Mouse (Mus musculus): ENCODE results near the gene Neurog1. TPM values are rescaled to one million over a fixed set of nuclear protein-coding genes. Genes with fewer than 3 reads are reported as not detected.

The Neurog1 gene
- polyA plus RNA-seq, 2 experiments, result 0.04 TPM; not detected in 1

- Histone ChIP-seq H3K9ac (ENCODE audit: low read depth, low read length, severe bottlenecking) (no peak overlapping the region), H3K9me3 (ENCODE audit: control insufficient read depth, low read length) (no peaks in the 10 kb centered on the region), H3K27ac (replicated peaks; ENCODE audit: low read depth, low read length) (no peak overlapping the region), H3K4me2 (replicated peaks; ENCODE audit: low read depth, low read length, severe bottlenecking) (no peak overlapping the region), H3K36me3 (ENCODE audit: control insufficient read depth, insufficient read depth, low read length) (no peaks in the 10 kb centered on the region), H3K4me3 (replicated peaks; ENCODE audit: low read length) (no peak overlapping the region), H3K4me1 (ENCODE audit: control insufficient read depth, insufficient read depth, low read length) (no peaks in the 10 kb centered on the region), H3K27me3 (ENCODE audit: control insufficient read depth, insufficient read depth, low read length) (peaks cover 12% of the 10 kb centered on the region)
- no peak for TF ChIP-seq POLR2A (IDR thresholded peaks at IDR 0.05; ENCODE audit: borderline replicate concordance, extremely low read depth, insufficient read depth, insufficient read length)
- ATAC-seq (ENCODE audit: low FRiP score, low read depth) (no peak), DNase-seq (ENCODE audit: low spot score) (no peak)
- 89% methylated on average over 5 of the region's 5 CpGs for WGBS
Measured at GRCm38 (mm10) chr13:56243104-56243503, 8.9 kb downstream of the Neurog1 start.

DNA sequence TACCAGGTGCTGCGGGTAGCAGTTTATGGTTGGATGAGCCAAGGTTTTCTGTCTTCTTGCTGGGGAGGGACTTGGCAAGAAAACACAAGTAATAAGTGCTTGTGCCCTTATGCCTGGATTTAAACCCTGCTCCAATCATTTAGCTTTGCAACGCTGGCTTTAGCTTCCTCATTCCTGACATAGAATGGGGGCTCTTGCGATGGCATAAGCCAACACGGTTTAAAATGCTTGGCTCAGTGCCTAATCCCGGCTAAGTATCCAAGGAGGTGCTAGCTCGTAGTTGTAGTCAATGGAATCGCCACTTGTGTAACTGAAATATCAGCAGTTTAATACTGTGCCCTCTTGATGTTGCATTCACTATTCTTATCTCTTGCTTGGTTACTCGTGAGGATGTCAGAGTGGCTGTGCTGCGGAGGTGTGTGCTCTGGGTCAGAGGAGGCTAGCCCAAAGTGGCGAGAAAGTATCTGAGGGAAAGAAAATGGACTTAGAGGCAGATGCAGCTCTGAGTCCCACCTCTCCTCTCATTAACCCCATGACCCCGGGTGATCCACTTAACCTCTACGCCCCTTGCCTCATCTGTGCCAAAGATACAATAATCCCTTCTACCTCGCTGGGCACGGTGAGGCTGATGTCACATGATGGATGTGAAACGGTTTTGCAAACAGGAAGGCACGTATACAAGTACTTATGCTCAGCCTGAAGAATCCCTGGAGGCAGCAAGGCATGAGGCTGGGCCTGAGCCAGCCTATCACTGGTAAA lies 11.8 kb downstream of the Neurog1 start:
- Histone ChIP-seq H3K9me3 (ENCODE audit: control insufficient read depth, low read length) (no peaks in the 10 kb centered on the region), H3K27me3 (ENCODE audit: control insufficient read depth, insufficient read depth, low read length) (0 out of 2 replicates have a peak, but pooled peaks cover 8% of the 10 kb centered on the region), H3K4me1 (ENCODE audit: control insufficient read depth, insufficient read depth, low read length) (no peaks in the 10 kb centered on the region), H3K36me3 (ENCODE audit: control insufficient read depth, insufficient read depth, low read length) (no peaks in the 10 kb centered on the region), H3K9ac (ENCODE audit: low read depth, low read length, severe bottlenecking) (no peak overlapping the region), H3K4me3 (replicated peaks; ENCODE audit: low read length) (no peak overlapping the region), H3K4me2 (replicated peaks; ENCODE audit: low read depth, low read length, severe bottlenecking) (no peak overlapping the region), H3K27ac (replicated peaks; ENCODE audit: low read depth, low read length) (no peak overlapping the region)
- ATAC-seq (ENCODE audit: low FRiP score, low read depth), result no peak
- no peak for TF ChIP-seq POLR2A (IDR thresholded peaks at IDR 0.05; ENCODE audit: borderline replicate concordance, extremely low read depth, insufficient read depth, insufficient read length)
- no peak for DNase-seq (ENCODE audit: low spot score)
- WGBS, result 53% methylated on average over 16 of the region's 16 CpGs

DNA sequence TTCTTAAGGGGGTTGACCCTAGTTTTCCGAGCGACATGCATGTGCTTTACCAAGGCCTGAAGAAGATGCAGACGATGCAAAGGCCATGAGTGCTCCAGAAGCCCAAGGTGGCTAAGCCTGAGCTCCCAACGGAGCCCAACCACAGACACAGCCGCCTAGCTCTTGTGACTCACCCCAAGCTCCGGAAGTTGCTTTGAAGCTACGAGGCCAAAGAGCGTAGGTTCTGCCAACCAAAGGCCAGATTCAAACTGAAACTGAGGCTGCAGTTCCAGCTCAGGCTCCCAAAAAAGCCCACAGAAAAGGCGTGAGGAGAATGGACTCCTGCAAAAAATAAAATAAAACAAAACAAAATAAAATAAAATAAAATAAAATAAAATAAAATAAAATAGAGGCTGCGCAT lies 14.1 kb downstream of the Neurog1 start:
- no peak for DNase-seq (ENCODE audit: low spot score)
- 75% methylated on average over 10 of the region's 10 CpGs for WGBS
- no peak for TF ChIP-seq POLR2A (IDR thresholded peaks at IDR 0.05; ENCODE audit: borderline replicate concordance, extremely low read depth, insufficient read depth, insufficient read length)
- no peaks in the 10 kb centered on the region for H3K36me3 ChIP-seq (ENCODE audit: control insufficient read depth, insufficient read depth, low read length)
- no peak overlapping the region for H3K9ac ChIP-seq (ENCODE audit: low read depth, low read length, severe bottlenecking)
- 0 out of 2 replicates have a peak, but pooled peaks cover 8% of the 10 kb centered on the region for H3K27me3 ChIP-seq (ENCODE audit: control insufficient read depth, insufficient read depth, low read length)
- no peak for ATAC-seq (ENCODE audit: low FRiP score, low read depth)
- no peaks in the 10 kb centered on the region for H3K9me3 ChIP-seq (ENCODE audit: control insufficient read depth, low read length)
- no peak overlapping the region for H3K4me2 ChIP-seq (replicated peaks; ENCODE audit: low read depth, low read length, severe bottlenecking)
- H3K4me1 ChIP-seq (ENCODE audit: control insufficient read depth, insufficient read depth, low read length), result no peaks in the 10 kb centered on the region
- H3K4me3 ChIP-seq (replicated peaks; ENCODE audit: low read length), result no peak overlapping the region
- no peak overlapping the region for H3K27ac ChIP-seq (replicated peaks; ENCODE audit: low read depth, low read length)

DNA sequence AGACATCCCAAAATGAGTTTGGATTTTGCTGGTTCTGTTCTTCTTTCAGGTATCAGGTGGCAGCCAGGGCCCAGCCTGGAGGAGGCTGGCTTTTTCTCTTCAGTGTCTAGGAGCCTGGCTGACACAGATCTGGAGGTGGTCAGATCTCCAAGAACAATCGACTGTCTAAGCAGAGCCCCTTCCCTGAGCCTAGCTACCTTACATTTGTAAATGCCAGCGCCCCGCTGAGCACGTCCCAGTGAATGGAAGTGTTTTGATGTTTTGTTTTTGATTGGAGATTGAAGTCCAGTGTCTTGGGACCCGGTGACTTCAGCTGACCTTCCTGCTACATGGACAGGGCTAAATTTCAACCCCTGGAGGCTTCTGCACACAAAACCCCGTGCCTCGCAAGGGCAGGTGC lies 15.8 kb downstream of the Neurog1 start:
- Histone ChIP-seq H3K9me3 (ENCODE audit: control insufficient read depth, low read length) (no peaks in the 10 kb centered on the region), H3K4me1 (ENCODE audit: control insufficient read depth, insufficient read depth, low read length) (no peaks in the 10 kb centered on the region), H3K36me3 (ENCODE audit: control insufficient read depth, insufficient read depth, low read length) (no peaks in the 10 kb centered on the region), H3K9ac (ENCODE audit: low read depth, low read length, severe bottlenecking) (no peak overlapping the region), H3K4me2 (replicated peaks; ENCODE audit: low read depth, low read length, severe bottlenecking) (no peak overlapping the region), H3K4me3 (replicated peaks; ENCODE audit: low read length) (no peak overlapping the region), H3K27me3 (ENCODE audit: control insufficient read depth, insufficient read depth, low read length) (0 out of 2 replicates have a peak, but pooled peaks cover 8% of the 10 kb centered on the region), H3K27ac (replicated peaks; ENCODE audit: low read depth, low read length) (no peak overlapping the region)
- 21% methylated on average over 7 of the region's 7 CpGs for WGBS
- TF ChIP-seq POLR2A (IDR thresholded peaks at IDR 0.05; ENCODE audit: borderline replicate concordance, extremely low read depth, insufficient read depth, insufficient read length), result no peak
- DNase-seq (ENCODE audit: low spot score) (no peak), ATAC-seq (ENCODE audit: low FRiP score, low read depth) (no peak)

- WGBS, result 5% methylated on average over 6 of the region's 7 CpGs
Measured at GRCm38 (mm10) chr13:56228790-56229189, 23.2 kb downstream of the Neurog1 start.

More at GRCm38 (mm10) chr13:56228790-56229189, 23.2 kb downstream of the Neurog1 start:
- Histone ChIP-seq H3K36me3 (ENCODE audit: control insufficient read depth, insufficient read depth, low read length) (no peaks in the 10 kb centered on the region), H3K4me1 (ENCODE audit: control insufficient read depth, insufficient read depth, low read length) (peaks cover 3% of the 10 kb centered on the region), H3K4me3 (replicated peaks; ENCODE audit: low read length) (no peak overlapping the region), H3K27me3 (ENCODE audit: control insufficient read depth, insufficient read depth, low read length) (peaks cover 12% of the 10 kb centered on the region), H3K27ac (replicated peaks; ENCODE audit: low read depth, low read length) (no peak overlapping the region), H3K9me3 (ENCODE audit: control insufficient read depth, low read length) (no peaks in the 10 kb centered on the region), H3K9ac (ENCODE audit: low read depth, low read length, severe bottlenecking) (no peak overlapping the region), H3K4me2 (replicated peaks; ENCODE audit: low read depth, low read length, severe bottlenecking) (no peak overlapping the region)
- ATAC-seq (ENCODE audit: low FRiP score, low read depth), result no peak
- TF ChIP-seq POLR2A (IDR thresholded peaks at IDR 0.05; ENCODE audit: borderline replicate concordance, extremely low read depth, insufficient read depth, insufficient read length), result no peak
- DNase-seq (ENCODE audit: low spot score), result no peak
